8 mouse cellular contexts compared by ENCODE assay signal in genomic region chr6:86370093-86370713, GRCm38 (mm10). TPM values are rescaled to one million over a fixed set of nuclear protein-coding genes. Genes with fewer than 3 reads are reported as not detected.
DNase-seq lines count a peak whose midpoint lies in the region; ATAC-seq and TF ChIP-seq lines count a peak whose summit lies in the region.

No protein-coding gene starts in this region.

- peaks cover 24% of the 10 kb centered on the region for H3K4me1 ChIP-seq in kidney, embryonic 14.5 days (ENCODE audit: control insufficient read depth, insufficient read depth, low read length)
- H3K4me1 ChIP-seq in hindbrain, embryonic 10.5 days (replicated peaks) = peaks cover 38% of the 10 kb centered on the region
- peaks cover 3% of the 10 kb centered on the region; the same call in 1 of the 2 replicates for H3K4me1 ChIP-seq in lung, postnatal 0 days (ENCODE audit: insufficient read depth, low read depth, low read length)

- H3K4me2 ChIP-seq in kidney, embryonic 14.5 days (replicated peaks; ENCODE audit: low read depth, low read length) = peak overlapping the region; percentile 64
- H3K4me2 ChIP-seq in lung, postnatal 0 days (replicated peaks; ENCODE audit: low read depth, low read length) = 0 out of 2 replicates have a peak overlapping the region, but pooled peaks have one; percentile 78

- no peak for DNase-seq in kidney, postnatal 25 days
- peak; percentile 27 for DNase-seq in T-cell, adult 2 months (ENCODE audit: low spot score)
- DNase-seq in hindbrain, embryonic 10.5 days (ENCODE audit: low spot score) = peak; percentile 15
- no peak for DNase-seq in lung, postnatal 0 days (ENCODE audit: low spot score)
- DNase-seq in thymus, postnatal 25 days = peak; percentile 32
- DNase-seq in embryo, embryonic 9.5 days (ENCODE audit: extremely low spot score) = no peak
- DNase-seq in gastrocnemius, postnatal 25 days = no peak

- TF ChIP-seq EP300 in lung, postnatal 0 days (IDR thresholded peaks at IDR 0.05) = no peak

- H3K9ac ChIP-seq in kidney, embryonic 14.5 days (ENCODE audit: low read depth, low read length) = peak overlapping the region; percentile 95; the same call in 1 of the 2 replicates
- no peak overlapping the region for H3K9ac ChIP-seq in lung, postnatal 0 days (replicated peaks; ENCODE audit: low read depth)

- H3K36me3 ChIP-seq in kidney, embryonic 14.5 days (ENCODE audit: control insufficient read depth, insufficient read depth, low read length) = peaks cover 24% of the 10 kb centered on the region; the same call in 1 of the 2 replicates
- H3K36me3 ChIP-seq in hindbrain, embryonic 10.5 days = peaks cover 46% of the 10 kb centered on the region
- H3K36me3 ChIP-seq in lung, postnatal 0 days (ENCODE audit: insufficient read depth, low read length) = no peaks in the 10 kb centered on the region

- no peaks in the 10 kb centered on the region for H3K27me3 ChIP-seq in kidney, embryonic 14.5 days (ENCODE audit: control insufficient read depth, insufficient read depth, low read length)
- no peaks in the 10 kb centered on the region for H3K27me3 ChIP-seq in hindbrain, embryonic 10.5 days (ENCODE audit: insufficient read depth, poor library complexity, severe bottlenecking)
- H3K27me3 ChIP-seq in lung, postnatal 0 days (replicated peaks; ENCODE audit: insufficient read depth, low read length) = no peaks in the 10 kb centered on the region

- no peak for ATAC-seq in kidney, embryonic 14.5 days (ENCODE audit: low FRiP score, low TSS enrichment)
- no peak for ATAC-seq in lung, postnatal 0 days

- peak overlapping the region; percentile 93 for H3K4me3 ChIP-seq in kidney, embryonic 14.5 days (ENCODE audit: low read length)
- peak overlapping the region; percentile 73 for H3K4me3 ChIP-seq in hindbrain, embryonic 10.5 days
- H3K4me3 ChIP-seq in lung, postnatal 0 days (ENCODE audit: low read depth, low read length) = no peak overlapping the region

- no peaks in the 10 kb centered on the region for H3K9me3 ChIP-seq in kidney, embryonic 14.5 days (ENCODE audit: control insufficient read depth, low read length)
- H3K9me3 ChIP-seq in hindbrain, embryonic 10.5 days = no peaks in the 10 kb centered on the region
- no peaks in the 10 kb centered on the region for H3K9me3 ChIP-seq in lung, postnatal 0 days (ENCODE audit: low read length)

- WGBS in kidney, embryonic 14.5 days = 64% methylated on average over 3 of the region's 3 CpGs
- WGBS in hindbrain, embryonic 10.5 days = 58% methylated on average over 3 of the region's 3 CpGs
- WGBS in lung, postnatal 0 days = 67% methylated on average over 3 of the region's 3 CpGs

- peak; percentile 52 for TF ChIP-seq CTCF in lung, postnatal 0 days (IDR thresholded peaks at IDR 0.05)

- H3K27ac ChIP-seq in kidney, embryonic 14.5 days (ENCODE audit: low read depth, low read length) = peak overlapping the region; percentile 90
- peak overlapping the region; percentile 94 for H3K27ac ChIP-seq in hindbrain, embryonic 10.5 days
- 0 out of 2 replicates have a peak overlapping the region, but pooled peaks have one; percentile 69 for H3K27ac ChIP-seq in lung, postnatal 0 days (ENCODE audit: low read length)

RNA-seq across cellular contexts. Expression of gene Snrpg, which starts 0.9 kb away (rescaled TPM):
- polyA plus RNA-seq in kidney, embryonic 14.5 days (2014; fragmentation: Nextera tagmentation; extraction: Ambion mirVana) = 814 and 1,116 TPM in 2 replicates
- polyA plus RNA-seq in hindbrain, embryonic 10.5 days (2016; fragmentation: Nextera tagmentation; extraction: Ambion mirVana) = 782 and 875 TPM in 2 replicates
- polyA plus RNA-seq in lung, postnatal 0 days (2015; fragmentation: Nextera tagmentation; extraction: Ambion mirVana) = 234 and 251 TPM in 2 replicates
- total RNA-seq in gastrocnemius, postnatal 25 days (2021) = 10 to 100 TPM; 26.2 to 27.1 TPM

RNA-seq across cellular contexts. Expression of gene Fam136a, which starts 4.8 kb away (rescaled TPM):
- 154 and 156 TPM in 2 replicates for polyA plus RNA-seq in kidney, embryonic 14.5 days (2014; fragmentation: Nextera tagmentation; extraction: Ambion mirVana)
- polyA plus RNA-seq in hindbrain, embryonic 10.5 days (2016; fragmentation: Nextera tagmentation; extraction: Ambion mirVana) = 150 and 167 TPM in 2 replicates
- 44.7 and 45.3 TPM in 2 replicates for polyA plus RNA-seq in lung, postnatal 0 days (2015; fragmentation: Nextera tagmentation; extraction: Ambion mirVana)
- total RNA-seq in gastrocnemius, postnatal 25 days (2021) = 10 to 100 TPM; 16.0 to 16.3 TPM

RNA-seq across cellular contexts. Expression of gene Pcyox1, which starts 26.8 kb away (rescaled TPM):
- polyA plus RNA-seq in kidney, embryonic 14.5 days (2014; fragmentation: Nextera tagmentation; extraction: Ambion mirVana) = 40.9 and 96.4 TPM in 2 replicates
- polyA plus RNA-seq in hindbrain, embryonic 10.5 days (2016; fragmentation: Nextera tagmentation; extraction: Ambion mirVana) = 87.1 and 99.4 TPM in 2 replicates
- 54.2 and 58.6 TPM in 2 replicates for polyA plus RNA-seq in lung, postnatal 0 days (2015; fragmentation: Nextera tagmentation; extraction: Ambion mirVana)
- total RNA-seq in gastrocnemius, postnatal 25 days (2021) = 10 to 100 TPM; 50.7 to 65.0 TPM

RNA-seq across cellular contexts. Expression of gene Tia1, which starts 33.8 kb away (rescaled TPM):
- polyA plus RNA-seq in kidney, embryonic 14.5 days (2014; fragmentation: Nextera tagmentation; extraction: Ambion mirVana) = 187 and 236 TPM in 2 replicates
- polyA plus RNA-seq in hindbrain, embryonic 10.5 days (2016; fragmentation: Nextera tagmentation; extraction: Ambion mirVana) = 209 and 212 TPM in 2 replicates
- polyA plus RNA-seq in lung, postnatal 0 days (2015; fragmentation: Nextera tagmentation; extraction: Ambion mirVana) = 59.1 and 66.3 TPM in 2 replicates
- total RNA-seq in gastrocnemius, postnatal 25 days (2021) = 10 to 100 TPM; 18.7 to 23.4 TPM

RNA-seq across cellular contexts. Expression of gene Gm44790, which starts 56.3 kb away (rescaled TPM):
- not detected in 2 replicates for polyA plus RNA-seq in kidney, embryonic 14.5 days (2014; fragmentation: Nextera tagmentation; extraction: Ambion mirVana)
- 1.8 TPM in 1 of 2 replicates, not detected in the other for polyA plus RNA-seq in hindbrain, embryonic 10.5 days (2016; fragmentation: Nextera tagmentation; extraction: Ambion mirVana)
- not detected in 2 replicates for polyA plus RNA-seq in lung, postnatal 0 days (2015; fragmentation: Nextera tagmentation; extraction: Ambion mirVana)
- total RNA-seq in gastrocnemius, postnatal 25 days (2021) = not detected

Comparison
In these comparisons a context has a peak if more than half of its experiments do, and no peak if none do; other contexts are left out.
1. DNase-seq: peak in T-cell, adult 2 months (single experiment), hindbrain, embryonic 10.5 days (single experiment) and thymus, postnatal 25 days (single experiment); none in kidney, postnatal 25 days (0 of 2), lung, postnatal 0 days (single experiment), embryo, embryonic 9.5 days (single experiment) and gastrocnemius, postnatal 25 days (single experiment).
2. Peak in every context shown above with its lines, with median percentiles within 50 percentile points of each other: H3K27ac ChIP-seq.